Mouse (Mus musculus) midbrain, embryonic 14.5 days (tissue): ENCODE results near the gene Gm21188. TPM values are rescaled to one million over a fixed set of nuclear protein-coding genes. Genes with fewer than 3 reads are reported as not detected.
A peak's percentile ranks its signal among the peaks of the same experiment; 100 is the strongest.
"Not testable (repeated sequence)": the region's sequence is repeated elsewhere in the genome, so short reads cannot be mapped to it uniquely, and the experiment has no call there.

Experiments used
- ATAC-seq: fragments of 200-750 bp; cut with Nextera tagmentation; 2 replicates; pipeline ENCODE4 v1.8.0; 2017; ENCODE audit warnings: moderate number of reproducible peaks, moderate library complexity; ENCODE audit not compliant: low FRiP score, low TSS enrichment
- DNase-seq: peaks from one replicate; pipeline ENCODE4 v3.0.0-alpha.2; 2015
- H3K27ac ChIP-seq: fragments of 300-500 bp; sonication (generic); replicated peaks from 2 replicates; pipeline ENCODE4 v1.5.1; 2014; ENCODE audit warnings: mild to moderate bottlenecking, low read depth, low read length, moderate library complexity
- H3K27me3 ChIP-seq: fragments of 300-500 bp; sonication (generic); 2 replicates; pipeline ENCODE4 v1.6.1; 2014; ENCODE audit warnings: low read length, control low read depth, mixed read lengths; ENCODE audit not compliant: control insufficient read depth, insufficient read depth
- H3K36me3 ChIP-seq: fragments of 300-500 bp; sonication (generic); 2 replicates; pipeline ENCODE4 v1.6.1; 2014; ENCODE audit warnings: low read length, control low read depth; ENCODE audit not compliant: control insufficient read depth, insufficient read depth
- H3K4me1 ChIP-seq: fragments of 300-500 bp; sonication (generic); 2 replicates; pipeline ENCODE4 v1.6.1; 2014; ENCODE audit warnings: mild to moderate bottlenecking, antibody characterized with exemption, low read length, control low read depth; ENCODE audit not compliant: control insufficient read depth, insufficient read depth
- H3K4me2 ChIP-seq: fragments of 300-500 bp; sonication (generic); 2 replicates; pipeline ENCODE4 v1.6.1; 2014; ENCODE audit warnings: mild to moderate bottlenecking, low read length, moderate library complexity
- H3K4me3 ChIP-seq: fragments of 300-500 bp; sonication (generic); replicated peaks from 2 replicates; pipeline ENCODE4 v1.5.1; 2014; ENCODE audit warnings: low read depth, low read length
- H3K9ac ChIP-seq: fragments of 300-500 bp; sonication (generic); replicated peaks from 2 replicates; pipeline ENCODE4 v1.6.1; 2014; ENCODE audit warnings: mild to moderate bottlenecking, low read length, moderate library complexity
- H3K9me3 ChIP-seq: fragments of 300-500 bp; sonication (generic); 2 replicates; pipeline ENCODE4 v1.6.1; 2016; ENCODE audit warnings: low read length, control low read depth, mixed read lengths; ENCODE audit not compliant: control insufficient read depth
- WGBS: fragments of 180-500 bp; shearing (Covaris S2); extraction: QIAGEN DNeasy Blood & Tissue Kit; methylation state at CpG from one replicate; pipeline ENCODE4 v1.1.7; 2014; 5-methylcytosine and 5-hydroxymethylcytosine counted together
- polyA plus RNA-seq: library from polyadenylated mRNA; unstranded; fragments of >200 nt; fragmentation: Nextera tagmentation; extraction: Ambion mirVana; gene quantifications from 2 replicates; pipeline ENCODE4 v1.2.1, GENCODE M21; 2014

Gm21188 gene
- polyA plus RNA-seq = not detected in 2 replicates

- not testable (repeated sequence) for DNase-seq, H3K4me2 ChIP-seq, H3K27ac ChIP-seq, ATAC-seq, H3K36me3 ChIP-seq, H3K4me1 ChIP-seq, H3K27me3 ChIP-seq, H3K4me3 ChIP-seq, H3K9me3 ChIP-seq, H3K9ac ChIP-seq
These were observed at the start of gene Gm21188 for GRCm38 (mm10) chr13:120052085-120052484. Gene Gm21188 (minus strand): TSS chr13:120052194.

- not testable (repeated sequence) for DNase-seq, ATAC-seq, H3K4me2 ChIP-seq, H3K36me3 ChIP-seq, H3K4me3 ChIP-seq, H3K9me3 ChIP-seq, H3K27me3 ChIP-seq, H3K9ac ChIP-seq, H3K4me1 ChIP-seq, H3K27ac ChIP-seq
- no CpG with 5 or more reads among the region's 5 CpGs for WGBS
These were observed 47.3 kb upstream of the Gm21188 start for GRCm38 (mm10) chr13:120099327-120099726.

- H3K4me2 ChIP-seq, H3K36me3 ChIP-seq, H3K4me3 ChIP-seq, H3K27ac ChIP-seq, H3K9me3 ChIP-seq, H3K9ac ChIP-seq, H3K27me3 ChIP-seq, H3K4me1 ChIP-seq, DNase-seq: not testable (repeated sequence)
- ATAC-seq = peak; percentile 38; the same call in 1 of the 2 replicates
- WGBS = 2% methylated on average over 5 of the region's 13 CpGs
These were observed 44.9 kb upstream of the Gm21188 start for GRCm38 (mm10) chr13:120096938-120097256.

- DNase-seq (peak; percentile 12), ATAC-seq (peak; percentile 67)
- H3K9ac ChIP-seq, H3K4me3 ChIP-seq, H3K27ac ChIP-seq, H3K4me1 ChIP-seq, H3K9me3 ChIP-seq, H3K36me3 ChIP-seq, H3K4me2 ChIP-seq, H3K27me3 ChIP-seq: not testable (repeated sequence)
- WGBS = under 1% methylated on average over 25 of the region's 38 CpGs
These were observed 44.4 kb upstream of the Gm21188 start for GRCm38 (mm10) chr13:120096241-120096937.

- H3K4me3 ChIP-seq, H3K4me2 ChIP-seq, H3K36me3 ChIP-seq, DNase-seq, H3K27ac ChIP-seq, ATAC-seq, H3K4me1 ChIP-seq, H3K9me3 ChIP-seq, H3K27me3 ChIP-seq, H3K9ac ChIP-seq: not testable (repeated sequence)
- WGBS = no CpG with 5 or more reads among the region's 13 CpGs
These were observed 41.0 kb upstream of the Gm21188 start for GRCm38 (mm10) chr13:120092950-120093349.

- H3K36me3 ChIP-seq, H3K9ac ChIP-seq, H3K4me1 ChIP-seq, DNase-seq, ATAC-seq, H3K4me2 ChIP-seq, H3K27me3 ChIP-seq, H3K27ac ChIP-seq, H3K4me3 ChIP-seq, H3K9me3 ChIP-seq: not testable (repeated sequence)
- no CpG with 5 or more reads among the region's 1 CpGs for WGBS
These were observed 27.6 kb upstream of the Gm21188 start for GRCm38 (mm10) chr13:120079644-120080043.

GRCm38 (mm10) chr13:120070878-120071277 lies 18.9 kb upstream of the Gm21188 start:
- not testable (repeated sequence) for H3K4me2 ChIP-seq, H3K27ac ChIP-seq, H3K9ac ChIP-seq, H3K4me1 ChIP-seq, H3K36me3 ChIP-seq, DNase-seq, ATAC-seq, H3K9me3 ChIP-seq, H3K4me3 ChIP-seq, H3K27me3 ChIP-seq
- WGBS = no CpG with 5 or more reads among the region's 13 CpGs

- H3K9ac ChIP-seq, H3K4me2 ChIP-seq, ATAC-seq, H3K9me3 ChIP-seq, DNase-seq, H3K27me3 ChIP-seq, H3K4me3 ChIP-seq, H3K4me1 ChIP-seq, H3K36me3 ChIP-seq, H3K27ac ChIP-seq: not testable (repeated sequence)
- no CpG with 5 or more reads among the region's 12 CpGs for WGBS
These were observed 18.1 kb upstream of the Gm21188 start for GRCm38 (mm10) chr13:120070012-120070598.

- not testable (repeated sequence) for H3K9me3 ChIP-seq, H3K4me2 ChIP-seq, H3K9ac ChIP-seq, H3K4me3 ChIP-seq, H3K27ac ChIP-seq, H3K36me3 ChIP-seq, H3K27me3 ChIP-seq, H3K4me1 ChIP-seq, DNase-seq
- no CpG with 5 or more reads among the region's 22 CpGs for WGBS
- ATAC-seq = 0 out of 2 replicates have a peak, but pooled peaks have one; percentile 48
These were observed 11.6 kb upstream of the Gm21188 start for GRCm38 (mm10) chr13:120063439-120064089.
